Mouse (Mus musculus): ENCODE results near the gene Syt2.

DNA sequence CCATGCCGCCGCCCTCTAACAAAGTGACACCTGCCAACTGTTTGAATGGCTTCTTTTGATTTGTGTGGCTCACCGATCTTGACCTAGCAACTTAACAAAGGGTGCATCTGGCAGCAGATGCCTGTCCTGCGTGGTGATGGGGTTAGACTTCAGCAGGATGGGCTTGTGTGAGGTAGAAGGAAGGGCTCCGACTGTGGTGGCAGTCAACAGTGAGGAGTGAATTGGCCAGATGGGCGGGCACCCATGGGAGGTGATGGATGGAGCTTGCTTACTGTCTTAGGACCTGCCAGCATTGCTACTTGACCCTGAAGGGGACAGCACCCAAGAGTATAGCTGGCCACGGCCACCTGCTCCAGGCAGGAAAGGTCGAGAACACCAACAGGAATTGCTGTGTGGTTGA is 67.7 kb downstream of the Syt2 start:
- no peak for TF ChIP-seq POLR2A (IDR thresholded peaks at IDR 0.05; ENCODE audit: borderline replicate concordance, control insufficient read depth, low read depth, low read length)
- TF ChIP-seq CTCF (IDR thresholded peaks at IDR 0.05; ENCODE audit: control insufficient read depth, insufficient read depth, low read length) = no peak

Data from bone marrow, adult 2 months (tissue).